Mouse (Mus musculus): ENCODE data around the gene Wfdc8.

Gene Wfdc8

GRCm38 (mm10) chr2:164562391-164563188 is 50.8 kb downstream of the Wfdc8 start, which contains the start of gene Wfdc2:
TSS of gene Wfdc2 (plus strand) at chr2:164562413.
- DNase-seq, result no peak

- no peak for DNase-seq
These were observed 53.3 kb downstream of the Wfdc8 start for GRCm38 (mm10) chr2:164560106-164560505.

GRCm38 (mm10) chr2:164558991-164559645 is 54.3 kb downstream of the Wfdc8 start:
- DNase-seq, result no peak

- no peak for DNase-seq
These were observed 55.0 kb downstream of the Wfdc8 start for GRCm38 (mm10) chr2:164558426-164558825.

- DNase-seq, result no peak
These were observed 61.9 kb downstream of the Wfdc8 start for GRCm38 (mm10) chr2:164551502-164551901.

- DNase-seq, result no peak
These were observed 62.5 kb downstream of the Wfdc8 start for GRCm38 (mm10) chr2:164550895-164551269.

- no peak for DNase-seq
These were observed 63.2 kb downstream of the Wfdc8 start for GRCm38 (mm10) chr2:164549963-164550894.

GRCm38 (mm10) chr2:164549338-164549737 is 64.1 kb downstream of the Wfdc8 start:
- no peak for DNase-seq

Data from thymus, postnatal 4 days (tissue).